Comparison of ENCODE assay signal across 19 mouse cellular contexts in genomic region chr10:127127711-127128279, GRCm38 (mm10). TPM values are rescaled to one million over a fixed set of nuclear protein-coding genes. Genes with fewer than 3 reads are reported as not detected.
DNase-seq lines count a peak whose midpoint lies in the region; ATAC-seq and TF ChIP-seq lines count a peak whose summit lies in the region.
"Had no signal": no experiment of that assay in that cellular context is flagged by ENCODE, and none has a peak within 500 bp of the region (broad histone marks: within the 10 kb centered on the region; RNA-seq: fewer than 3 reads in every experiment).

No protein-coding gene starts in this region.

- H3K36me3 ChIP-seq in lung, postnatal 0 days (ENCODE audit: insufficient read depth, low read length) = no peaks in the 10 kb centered on the region
- no peaks in the 10 kb centered on the region for H3K36me3 ChIP-seq in liver, embryonic 14.5 days (replicated peaks; ENCODE audit: control insufficient read depth, insufficient read depth, low read depth)
- H3K36me3 ChIP-seq in forebrain, postnatal 0 days (ENCODE audit: insufficient read depth) = no peaks in the 10 kb centered on the region
- H3K36me3 ChIP-seq: lung, embryonic 15.5 days had no signal

- H3K9ac ChIP-seq in lung, postnatal 0 days (replicated peaks; ENCODE audit: low read depth) = no peak overlapping the region
- no peak overlapping the region for H3K9ac ChIP-seq in liver, embryonic 14.5 days (replicated peaks)
- H3K9ac ChIP-seq in forebrain, postnatal 0 days = no peak overlapping the region
- H3K9ac ChIP-seq: lung, embryonic 15.5 days had no signal

- DNase-seq in lung, postnatal 0 days (ENCODE audit: low spot score) = peak; percentile 57
- DNase-seq in lung, postnatal 25 days (ENCODE audit: low spot score) = no peak
- DNase-seq in adrenal gland, postnatal 36 days = peak; percentile 46 to 65
- DNase-seq in liver, embryonic 14.5 days (ENCODE audit: low read depth in 3 of 3, low spot score in 3 of 3) = no peak
- DNase-seq in heart, postnatal 4 days = no peak
- no peak for DNase-seq in forebrain, postnatal 0 days
- no peak for DNase-seq in cerebellum, postnatal 36 days
- DNase-seq: cerebellum, adult 9-11 months; gastrocnemius, postnatal 14 days; heart, postnatal 14 days; kidney, adult 18-20 months; kidney, postnatal 36 days; retina, postnatal 1 day; thymus, postnatal 36 days had no signal

- TF ChIP-seq CTCF in lung, postnatal 0 days (IDR thresholded peaks at IDR 0.05) = no peak
- no peak for TF ChIP-seq CTCF in liver, embryonic 14.5 days (IDR thresholded peaks at IDR 0.05; ENCODE audit: low read depth)
- TF ChIP-seq CTCF in forebrain, postnatal 0 days (IDR thresholded peaks at IDR 0.05; ENCODE audit: low read depth) = no peak

- H3K4me1 ChIP-seq in lung, postnatal 0 days (ENCODE audit: insufficient read depth, low read depth, low read length) = peaks cover 4% of the 10 kb centered on the region; the same call in 1 of the 2 replicates
- peaks cover 29 to 37% of the 10 kb centered on the region in 2 experiments for H3K4me1 ChIP-seq in liver, embryonic 14.5 days (replicated peaks; ENCODE audit: control insufficient read depth in 2 of 2, insufficient read depth in 2 of 2, low read length in 1 of 2)
- H3K4me1 ChIP-seq in forebrain, postnatal 0 days (ENCODE audit: insufficient read depth) = 0 out of 2 replicates have a peak, but pooled peaks cover 6% of the 10 kb centered on the region

- no peak overlapping the region for H3K4me3 ChIP-seq in lung, postnatal 0 days (ENCODE audit: low read depth, low read length)
- no peak overlapping the region for H3K4me3 ChIP-seq in liver, embryonic 14.5 days (ENCODE audit: insufficient read depth in 1 of 2, low read depth in 2 of 2, low read length in 2 of 2)
- no peak overlapping the region for H3K4me3 ChIP-seq in forebrain, postnatal 0 days (ENCODE audit: low read depth, low read length)
- H3K4me3 ChIP-seq: lung, embryonic 15.5 days had no signal

- no peak for TF ChIP-seq EP300 in lung, postnatal 0 days (IDR thresholded peaks at IDR 0.05)
- TF ChIP-seq EP300 in liver, embryonic 14.5 days (IDR thresholded peaks at IDR 0.05; ENCODE audit: low read depth) = peak; percentile 35

- H3K27me3 ChIP-seq in lung, postnatal 0 days (replicated peaks; ENCODE audit: insufficient read depth, low read length) = no peaks in the 10 kb centered on the region
- H3K27me3 ChIP-seq in liver, embryonic 14.5 days (ENCODE audit: control insufficient read depth, insufficient read depth, low read length) = no peaks in the 10 kb centered on the region
- H3K27me3 ChIP-seq in forebrain, postnatal 0 days (ENCODE audit: insufficient read depth, low read length) = no peaks in the 10 kb centered on the region
- H3K27me3 ChIP-seq: lung, embryonic 15.5 days had no signal

- ATAC-seq in lung, postnatal 0 days = peak; percentile 43; the same call in 1 of the 2 replicates
- no peak for ATAC-seq in liver, embryonic 14.5 days (ENCODE audit: insufficient read depth)
- ATAC-seq in forebrain, postnatal 0 days = no peak
- ATAC-seq: CD4-positive, CD25-positive, alpha-beta regulatory T cell, adult 4 months; forebrain, embryonic 16.5 days; hindbrain, embryonic 16.5 days had no signal

- WGBS in lung, postnatal 0 days = 51% methylated on average over 7 of the region's 7 CpGs
- WGBS in liver, embryonic 14.5 days (ENCODE audit: insufficient replicate concordance) = 47% methylated on average over 7 of the region's 7 CpGs
- 86% methylated on average over 7 of the region's 7 CpGs for WGBS in forebrain, postnatal 0 days

- no peak overlapping the region for H3K27ac ChIP-seq in lung, postnatal 0 days (ENCODE audit: low read length)
- H3K27ac ChIP-seq in liver, embryonic 14.5 days = no peak overlapping the region
- no peak overlapping the region for H3K27ac ChIP-seq in forebrain, postnatal 0 days (ENCODE audit: low read depth, low read length)
- H3K27ac ChIP-seq: lung, embryonic 15.5 days had no signal

- no peaks in the 10 kb centered on the region for H3K9me3 ChIP-seq in lung, postnatal 0 days (ENCODE audit: low read length)
- H3K9me3 ChIP-seq in liver, embryonic 14.5 days (ENCODE audit: control insufficient read depth, low read length) = no peaks in the 10 kb centered on the region
- H3K9me3 ChIP-seq in forebrain, postnatal 0 days (ENCODE audit: low read length) = no peaks in the 10 kb centered on the region
- H3K9me3 ChIP-seq: lung, embryonic 15.5 days had no signal

- H3K4me2 ChIP-seq in lung, postnatal 0 days (replicated peaks; ENCODE audit: low read depth, low read length) = no peak overlapping the region
- H3K4me2 ChIP-seq in liver, embryonic 14.5 days (ENCODE audit: low read depth) = no peak overlapping the region
- no peak overlapping the region for H3K4me2 ChIP-seq in forebrain, postnatal 0 days (ENCODE audit: low read depth)
- H3K4me2 ChIP-seq: lung, embryonic 15.5 days; midbrain, embryonic 11.5 days had no signal

RNA-seq across cellular contexts. Expression of gene Os9, which starts 6.9 kb away (rescaled TPM):
- polyA plus RNA-seq in lung, postnatal 0 days (2015; fragmentation: Nextera tagmentation; extraction: Ambion mirVana) = 112 and 113 TPM in 2 replicates
- total RNA-seq in adrenal gland, postnatal 36 days (2021) = 100 to 1,000 TPM; 120 to 138 TPM
- polyA plus RNA-seq in liver, embryonic 14.5 days (2012; rRNA removed) = 20.9 and 25.0 TPM in 2 replicates
- polyA plus RNA-seq in liver, embryonic 14.5 days (2014; fragmentation: Nextera tagmentation; extraction: Ambion mirVana) = 22.9 and 29.9 TPM in 2 replicates
- total RNA-seq in heart, postnatal 4 days (2021) = 10 to 100 TPM; 33.0 to 35.4 TPM
- total RNA-seq in forebrain, postnatal 0 days (2014; rRNA removed) = 118 and 119 TPM in 2 replicates
- 122 TPM in 2 replicates for polyA plus RNA-seq in forebrain, postnatal 0 days (2015; fragmentation: Nextera tagmentation; extraction: Ambion mirVana)

RNA-seq across cellular contexts. Expression of gene B4galnt1, which starts 37.2 kb away (rescaled TPM):
- polyA plus RNA-seq in lung, postnatal 0 days (2015; fragmentation: Nextera tagmentation; extraction: Ambion mirVana) = 9.1 and 9.6 TPM in 2 replicates
- total RNA-seq in adrenal gland, postnatal 36 days (2021) = 1 to 10 TPM; 6.3 to 6.8 TPM
- 9.9 and 10.4 TPM in 2 replicates for polyA plus RNA-seq in liver, embryonic 14.5 days (2012; rRNA removed)
- polyA plus RNA-seq in liver, embryonic 14.5 days (2014; fragmentation: Nextera tagmentation; extraction: Ambion mirVana) = 14.6 and 17.1 TPM in 2 replicates
- 1 to 10 TPM; 2.2 to 2.7 TPM for total RNA-seq in heart, postnatal 4 days (2021)
- total RNA-seq in forebrain, postnatal 0 days (2014; rRNA removed) = 87.9 and 94.4 TPM in 2 replicates
- 87.3 and 87.8 TPM in 2 replicates for polyA plus RNA-seq in forebrain, postnatal 0 days (2015; fragmentation: Nextera tagmentation; extraction: Ambion mirVana)

RNA-seq across cellular contexts. Expression of gene Slc26a10, which starts 52.6 kb away (rescaled TPM):
- 1.0 and 1.1 TPM in 2 replicates for polyA plus RNA-seq in lung, postnatal 0 days (2015; fragmentation: Nextera tagmentation; extraction: Ambion mirVana)
- total RNA-seq in adrenal gland, postnatal 36 days (2021) = 1 to 10 TPM in 1 of 2 experiments, under 1 TPM in 1; 0.89 to 1.1 TPM
- polyA plus RNA-seq in liver, embryonic 14.5 days (2012; rRNA removed) = 1.5 and 1.7 TPM in 2 replicates
- 0.75 and 1.3 TPM in 2 replicates for polyA plus RNA-seq in liver, embryonic 14.5 days (2014; fragmentation: Nextera tagmentation; extraction: Ambion mirVana)
- total RNA-seq in heart, postnatal 4 days (2021) = 10 to 100 TPM; 25.7 to 31.8 TPM
- total RNA-seq in forebrain, postnatal 0 days (2014; rRNA removed) = 0.10 TPM in 1 of 2 replicates, not detected in the other
- polyA plus RNA-seq in forebrain, postnatal 0 days (2015; fragmentation: Nextera tagmentation; extraction: Ambion mirVana) = 0.80 and 1.1 TPM in 2 replicates

RNA-seq across cellular contexts. Expression of gene Agap2, which starts 52.7 kb away (rescaled TPM):
- polyA plus RNA-seq in lung, postnatal 0 days (2015; fragmentation: Nextera tagmentation; extraction: Ambion mirVana) = 0.04 and 0.32 TPM in 2 replicates
- 1 to 10 TPM; 2.2 to 3.4 TPM for total RNA-seq in adrenal gland, postnatal 36 days (2021)
- polyA plus RNA-seq in liver, embryonic 14.5 days (2012; rRNA removed) = 3.0 and 3.7 TPM in 2 replicates
- polyA plus RNA-seq in liver, embryonic 14.5 days (2014; fragmentation: Nextera tagmentation; extraction: Ambion mirVana) = 0.57 and 0.59 TPM in 2 replicates
- 1 to 10 TPM; 2.1 to 2.8 TPM for total RNA-seq in heart, postnatal 4 days (2021)
- 220 and 258 TPM in 2 replicates for total RNA-seq in forebrain, postnatal 0 days (2014; rRNA removed)
- 3.5 and 4.6 TPM in 2 replicates for polyA plus RNA-seq in forebrain, postnatal 0 days (2015; fragmentation: Nextera tagmentation; extraction: Ambion mirVana)

RNA-seq across cellular contexts. Expression of gene Tspan31, which starts 57.7 kb away (rescaled TPM):
- 99.5 and 110 TPM in 2 replicates for polyA plus RNA-seq in lung, postnatal 0 days (2015; fragmentation: Nextera tagmentation; extraction: Ambion mirVana)
- total RNA-seq in adrenal gland, postnatal 36 days (2021) = 100 to 1,000 TPM; 106 to 118 TPM
- polyA plus RNA-seq in liver, embryonic 14.5 days (2012; rRNA removed) = 35.8 and 41.8 TPM in 2 replicates
- polyA plus RNA-seq in liver, embryonic 14.5 days (2014; fragmentation: Nextera tagmentation; extraction: Ambion mirVana) = 18.9 and 23.8 TPM in 2 replicates
- 10 to 100 TPM; 49.2 to 49.7 TPM for total RNA-seq in heart, postnatal 4 days (2021)
- total RNA-seq in forebrain, postnatal 0 days (2014; rRNA removed) = 105 and 201 TPM in 2 replicates
- polyA plus RNA-seq in forebrain, postnatal 0 days (2015; fragmentation: Nextera tagmentation; extraction: Ambion mirVana) = 83.9 and 98.1 TPM in 2 replicates

Comparison
In these comparisons a context has a peak if more than half of its experiments do, and no peak if none do; other contexts are left out.
1. DNase-seq: peak in lung, postnatal 0 days (single experiment) and adrenal gland, postnatal 36 days (2 of 2); none in lung, postnatal 25 days (single experiment), liver, embryonic 14.5 days (0 of 3), heart, postnatal 4 days (single experiment), forebrain, postnatal 0 days (single experiment) and cerebellum, postnatal 36 days (0 of 2).
2. RNA of gene B4galnt1, which starts 37.2 kb away (total RNA-seq): 87.9 to 94.4 TPM in forebrain, postnatal 0 days; 6.3 to 6.8 TPM in adrenal gland, postnatal 36 days and 2.2 to 2.7 TPM in heart, postnatal 4 days; every median in the first group is over 10 times any median in the second.
3. RNA of gene Slc26a10, which starts 52.6 kb away (total RNA-seq): 25.7 to 31.8 TPM in heart, postnatal 4 days; 0.89 to 1.1 TPM in adrenal gland, postnatal 36 days and 0.10 TPM in forebrain, postnatal 0 days; every median in the first group is over 10 times any median in the second.